Mouse (Mus musculus): ENCODE measurements at regions not wholly inside any gene's neighbourhood (a gene's known extent, or its start where the extent isn't known, plus 50 kb on each side); places are given as distances from the start of the nearest gene placed in this dataset.

GRCm38 (mm10) chr12:16320536-16321402 is 290.0 kb downstream of the Lpin1 start:
- in situ Hi-C loops (cut with MboI; ENCODE audit: low sequenced_read_pairs in 2 of 2, unreplicated experiment in 2 of 2), result no loop called here
- Histone ChIP-seq H3K9ac (ENCODE audit: insufficient read depth, low read depth, low read length, poor library complexity, severe bottlenecking) (no peak overlapping the region), H3K4me3 (ENCODE audit: insufficient read depth in 1 of 2, low read depth in 1 of 2, low read length in 2 of 2, poor library complexity in 1 of 2, severe bottlenecking in 1 of 2) (no peak overlapping the region), H3K9me3 (ENCODE audit: control insufficient read depth, insufficient read depth, low read depth, low read length) (no peaks in the 10 kb centered on the region), H3K4me1 (ENCODE audit: control insufficient read depth in 2 of 2, insufficient read depth in 2 of 2, low read length in 2 of 2, poor library complexity in 1 of 2) (no peaks in the 10 kb centered on the region), H3K27ac (ENCODE audit: insufficient read depth, low read depth, low read length, poor library complexity, severe bottlenecking) (no peak overlapping the region), H3K36me3 (ENCODE audit: control insufficient read depth, insufficient read depth, low read length, poor library complexity, severe bottlenecking) (no peaks in the 10 kb centered on the region)
- DNase-seq (ENCODE audit: low read depth, low spot score), result no peak
- no peak for TF ChIP-seq ZC3H11A (IDR thresholded peaks at IDR 0.05; ENCODE audit: borderline replicate concordance, low read depth, low read length)
- TF ChIP-seq HCFC1 (IDR thresholded peaks at IDR 0.05; ENCODE audit: borderline replicate concordance, insufficient read depth, low read length), result no peak
- TF ChIP-seq CHD2 (IDR thresholded peaks at IDR 0.05; ENCODE audit: low read depth, low read length), result no peak
- TF ChIP-seq ZNF384 (IDR thresholded peaks at IDR 0.05; ENCODE audit: low read depth, low read length), result no peak
- TF ChIP-seq MAFK (IDR thresholded peaks at IDR 0.05; ENCODE audit: insufficient read depth, low read depth, low read length), result no peak

GRCm38 (mm10) chr12:16308101-16308500 is 302.7 kb downstream of the Lpin1 start:
- Histone ChIP-seq H3K4me1 (ENCODE audit: control insufficient read depth in 2 of 2, insufficient read depth in 2 of 2, low read length in 2 of 2, poor library complexity in 1 of 2) (no peaks in the 10 kb centered on the region), H3K36me3 (ENCODE audit: control insufficient read depth, insufficient read depth, low read length, poor library complexity, severe bottlenecking) (no peaks in the 10 kb centered on the region), H3K9ac (ENCODE audit: insufficient read depth, low read depth, low read length, poor library complexity, severe bottlenecking) (no peak overlapping the region), H3K9me3 (ENCODE audit: control insufficient read depth, insufficient read depth, low read depth, low read length) (no peaks in the 10 kb centered on the region), H3K27ac (ENCODE audit: insufficient read depth, low read depth, low read length, poor library complexity, severe bottlenecking) (no peak overlapping the region), H3K4me3 (ENCODE audit: insufficient read depth in 1 of 2, low read depth in 1 of 2, low read length in 2 of 2, poor library complexity in 1 of 2, severe bottlenecking in 1 of 2) (no peak overlapping the region)
- DNase-seq (ENCODE audit: low read depth, low spot score), result no peak
- TF ChIP-seq ZNF384 (IDR thresholded peaks at IDR 0.05; ENCODE audit: low read depth, low read length) (no peak), HCFC1 (IDR thresholded peaks at IDR 0.05; ENCODE audit: borderline replicate concordance, insufficient read depth, low read length) (no peak), MAFK (IDR thresholded peaks at IDR 0.05; ENCODE audit: insufficient read depth, low read depth, low read length) (no peak), ZC3H11A (IDR thresholded peaks at IDR 0.05; ENCODE audit: borderline replicate concordance, low read depth, low read length) (no peak), CHD2 (IDR thresholded peaks at IDR 0.05; ENCODE audit: low read depth, low read length) (no peak)
- in situ Hi-C loops (cut with MboI; ENCODE audit: low sequenced_read_pairs in 2 of 2, unreplicated experiment in 2 of 2), result no loop called here

GRCm38 (mm10) chr12:16304701-16305377 is 305.9 kb downstream of the Lpin1 start:
- H3K36me3 ChIP-seq (ENCODE audit: control insufficient read depth, insufficient read depth, low read length, poor library complexity, severe bottlenecking), result no peaks in the 10 kb centered on the region
- H3K9me3 ChIP-seq (ENCODE audit: control insufficient read depth, insufficient read depth, low read depth, low read length), result no peaks in the 10 kb centered on the region
- H3K4me1 ChIP-seq (ENCODE audit: control insufficient read depth in 2 of 2, insufficient read depth in 2 of 2, low read length in 2 of 2, poor library complexity in 1 of 2), result no peaks in the 10 kb centered on the region
- DNase-seq (ENCODE audit: low read depth, low spot score), result no peak
- H3K27ac ChIP-seq (ENCODE audit: insufficient read depth, low read depth, low read length, poor library complexity, severe bottlenecking), result no peak overlapping the region
- TF ChIP-seq ZNF384 (IDR thresholded peaks at IDR 0.05; ENCODE audit: low read depth, low read length), result no peak
- no peak for TF ChIP-seq HCFC1 (IDR thresholded peaks at IDR 0.05; ENCODE audit: borderline replicate concordance, insufficient read depth, low read length)
- no peak for TF ChIP-seq MAFK (IDR thresholded peaks at IDR 0.05; ENCODE audit: insufficient read depth, low read depth, low read length)
- no peak overlapping the region for H3K9ac ChIP-seq (ENCODE audit: insufficient read depth, low read depth, low read length, poor library complexity, severe bottlenecking)
- in situ Hi-C loops (cut with MboI; ENCODE audit: low sequenced_read_pairs in 2 of 2, unreplicated experiment in 2 of 2), result no loop called here
- no peak overlapping the region for H3K4me3 ChIP-seq (ENCODE audit: insufficient read depth in 1 of 2, low read depth in 1 of 2, low read length in 2 of 2, poor library complexity in 1 of 2, severe bottlenecking in 1 of 2)

- Histone ChIP-seq H3K36me3 (ENCODE audit: control insufficient read depth, insufficient read depth, low read length, poor library complexity, severe bottlenecking) (no peaks in the 10 kb centered on the region), H3K4me1 (ENCODE audit: control insufficient read depth in 2 of 2, insufficient read depth in 2 of 2, low read length in 2 of 2, poor library complexity in 1 of 2) (peaks cover 2% of the 10 kb centered on the region in 2 experiments; a peak in 2 of 4 replicates), H3K27ac (ENCODE audit: insufficient read depth, low read depth, low read length, poor library complexity, severe bottlenecking) (no peak overlapping the region), H3K9ac (ENCODE audit: insufficient read depth, low read depth, low read length, poor library complexity, severe bottlenecking) (no peak overlapping the region), H3K9me3 (ENCODE audit: control insufficient read depth, insufficient read depth, low read depth, low read length) (no peaks in the 10 kb centered on the region), H3K4me3 (ENCODE audit: insufficient read depth in 1 of 2, low read depth in 1 of 2, low read length in 2 of 2, poor library complexity in 1 of 2, severe bottlenecking in 1 of 2) (no peak overlapping the region)
- peak; percentile 27 for DNase-seq (ENCODE audit: low read depth, low spot score)
- in situ Hi-C loops (cut with MboI; ENCODE audit: low sequenced_read_pairs in 2 of 2, unreplicated experiment in 2 of 2), result no loop called here
- TF ChIP-seq ZNF384 (IDR thresholded peaks at IDR 0.05; ENCODE audit: low read depth, low read length) (no peak), CHD2 (IDR thresholded peaks at IDR 0.05; ENCODE audit: low read depth, low read length) (no peak), MAFK (IDR thresholded peaks at IDR 0.05; ENCODE audit: insufficient read depth, low read depth, low read length) (no peak), HCFC1 (IDR thresholded peaks at IDR 0.05; ENCODE audit: borderline replicate concordance, insufficient read depth, low read length) (no peak), ZC3H11A (IDR thresholded peaks at IDR 0.05; ENCODE audit: borderline replicate concordance, low read depth, low read length) (no peak)
Measured at GRCm38 (mm10) chr12:16285061-16285460, 325.7 kb downstream of the Lpin1 start.

All from ES-E14 (cell line).